Mouse (Mus musculus) gastrocnemius, postnatal 36 days (tissue): Measurements from ENCODE around the gene Dpp6. TPM values are rescaled to one million over a fixed set of nuclear protein-coding genes. Genes with fewer than 3 reads are reported as not detected.

Experiments used
- DNase-seq, 2 experiments: peaks; one replicate each; pipeline ENCODE4 v3.0.0; 2022
- intact Hi-C: fragments of 180-260 bp; cut with DNase I; formaldehyde crosslinking; loops from one replicate; pipeline ENCODE4 v1.15.1; 2025
- total RNA-seq, 2 experiments: library from RNA; stranded (reverse); gene quantifications; 2 replicates each; pipeline ENCODE4 v1.2.3; 2021

Dpp6 gene
- total RNA-seq, 2 experiments from 2014 or later = 0.36 to 0.52 TPM

DNA sequence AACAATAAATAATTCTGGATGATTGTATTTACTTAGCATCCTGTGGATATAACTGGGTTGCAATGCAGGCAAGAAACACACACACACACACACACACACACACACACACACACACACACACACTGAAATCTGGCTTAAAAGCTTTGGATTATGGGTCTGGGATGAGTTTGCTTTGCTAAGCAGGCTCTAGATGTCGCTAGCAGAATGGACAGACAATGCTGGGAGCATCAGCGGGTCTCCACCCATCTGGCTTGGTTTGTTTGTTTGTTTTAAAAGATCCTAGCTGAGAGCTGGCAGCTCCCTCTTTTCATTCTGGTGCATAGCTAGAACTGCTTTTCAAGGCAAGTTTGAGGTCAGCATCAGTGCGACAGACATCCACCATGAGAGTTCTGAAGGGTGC is 234.2 kb downstream of the Dpp6 start:
- intact Hi-C loops = no loop called here
- DNase-seq = no peak

DNA sequence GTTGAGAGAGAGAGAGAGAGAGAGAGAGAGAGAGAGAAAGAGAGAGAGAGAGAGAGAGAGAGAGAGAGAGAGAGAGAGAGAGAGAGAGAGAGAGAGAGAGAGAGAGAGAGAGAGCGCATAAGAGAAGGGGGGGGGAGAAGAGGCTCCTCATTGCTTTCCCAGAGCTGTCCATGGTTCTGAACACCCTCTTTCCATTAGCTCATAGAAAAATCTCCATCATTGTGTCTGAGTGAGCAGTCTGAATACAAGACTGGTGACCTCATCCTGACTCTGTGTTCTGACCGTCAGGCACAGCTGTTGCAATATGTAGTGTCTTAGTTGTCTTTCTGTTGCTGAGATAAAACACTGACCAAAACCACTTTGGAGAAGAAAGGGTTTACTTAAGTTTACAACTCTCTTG is 235.4 kb downstream of the Dpp6 start:
- DNase-seq = no peak
- intact Hi-C loops = no loop called here

DNA sequence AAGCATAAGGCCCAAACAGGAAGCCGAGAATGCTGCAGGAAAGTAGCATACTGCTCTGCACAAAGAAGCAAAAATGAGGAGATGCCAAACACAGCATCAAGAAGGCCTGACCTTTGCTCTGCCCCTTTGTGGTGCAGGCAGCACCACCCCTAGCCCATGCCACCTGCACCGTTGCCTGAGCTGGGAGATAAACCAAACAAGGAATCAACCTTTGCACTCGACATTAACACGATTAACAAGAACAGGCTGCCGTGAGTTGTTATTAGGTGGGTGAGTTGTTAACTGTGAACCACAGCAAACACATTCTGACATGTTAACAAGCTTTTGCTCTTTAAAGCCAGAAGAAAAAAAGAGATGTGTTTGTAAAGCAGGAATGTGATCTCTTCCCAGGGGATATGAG is 239.4 kb downstream of the Dpp6 start:
- intact Hi-C loops = no loop called here
- no peak for DNase-seq

DNA sequence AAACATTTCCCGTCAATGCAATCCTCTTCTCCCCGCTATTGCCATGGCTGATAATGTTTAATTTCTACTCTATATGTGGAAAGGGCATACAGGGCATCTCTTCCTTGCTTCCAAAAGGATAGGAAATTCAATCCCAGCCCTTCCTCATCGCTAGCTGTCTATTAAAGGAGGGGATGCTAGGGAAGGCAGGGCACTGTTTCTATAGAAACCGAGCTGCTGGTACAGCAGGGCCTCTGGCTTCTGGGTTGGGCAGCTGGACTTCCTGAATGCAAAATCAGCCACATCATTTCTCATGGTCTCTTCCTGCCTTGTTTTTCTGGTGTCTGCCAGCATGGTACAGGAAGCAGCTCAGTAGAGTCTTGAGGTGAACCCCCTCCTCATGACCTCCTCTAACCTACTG is 243.1 kb downstream of the Dpp6 start:
- intact Hi-C loops = no loop called here
- DNase-seq = no peak

DNA sequence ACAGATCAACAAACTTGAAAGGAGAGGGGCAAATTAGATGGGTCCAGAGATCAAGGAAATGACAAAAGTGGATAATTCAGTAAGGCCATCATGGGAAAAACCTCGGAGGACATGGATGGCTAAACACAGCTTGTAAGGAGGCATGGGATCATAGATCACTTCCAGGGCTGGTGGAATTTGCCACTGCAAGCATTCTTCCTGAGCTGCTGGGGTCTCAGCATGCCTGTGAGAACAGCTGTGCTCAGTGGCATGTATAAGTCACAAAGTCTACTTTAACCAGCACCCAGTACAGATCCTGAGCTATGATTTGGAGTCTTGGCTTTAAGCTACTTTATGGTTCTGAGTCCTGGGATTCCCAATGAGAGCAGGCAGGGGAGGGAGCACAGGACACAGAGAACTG is 246.9 kb downstream of the Dpp6 start:
- intact Hi-C loops = no loop called here
- DNase-seq = no peak

DNA sequence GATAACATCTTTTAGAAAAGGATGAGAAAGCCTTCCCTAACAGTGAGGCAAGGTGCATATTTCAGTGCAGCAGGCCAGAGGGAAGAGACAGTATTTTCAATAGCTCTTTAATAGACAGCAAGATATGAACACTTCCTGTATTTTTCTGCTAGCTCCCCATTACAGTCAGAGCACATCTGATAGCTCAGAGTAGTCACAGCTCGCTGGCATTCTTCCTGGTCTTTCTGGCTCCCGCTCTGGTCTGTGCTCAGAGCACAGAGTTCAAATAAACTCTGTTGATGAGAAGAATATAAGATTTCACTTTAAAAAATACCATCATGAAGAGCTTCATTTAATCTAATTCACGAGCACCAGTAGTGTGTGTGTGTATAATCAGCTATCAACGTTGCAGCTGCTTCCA is 249.8 kb downstream of the Dpp6 start:
- no peak for DNase-seq
- intact Hi-C loops = no loop called here

DNA sequence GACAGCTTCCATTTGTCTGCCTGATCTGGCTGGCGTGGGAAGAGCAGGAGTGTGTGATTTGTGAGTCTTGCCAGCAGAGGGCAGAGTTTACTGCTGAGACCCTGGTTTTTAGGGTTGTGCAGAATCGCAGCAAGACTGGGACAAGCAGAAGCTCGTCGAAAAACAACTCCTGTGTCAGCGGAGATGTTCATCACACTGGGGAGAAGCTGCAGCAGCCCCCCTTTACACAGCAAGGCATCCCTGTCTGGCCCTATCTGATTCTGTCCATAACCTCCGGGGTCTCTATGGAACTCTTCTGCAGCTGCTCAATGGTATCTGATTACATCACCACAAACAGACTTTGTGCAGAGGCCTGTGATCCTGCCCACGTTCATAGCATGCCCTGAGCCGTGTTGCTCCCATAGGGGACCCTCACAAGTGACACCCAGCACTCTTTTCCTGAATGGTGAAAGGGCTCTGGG is 258.2 kb downstream of the Dpp6 start:
- DNase-seq = no peak
- intact Hi-C loops = loop anchor here (5.0 kb wide), 1 partner anchor 342 kb away; no protein-coding TSS in a partner anchor

DNA sequence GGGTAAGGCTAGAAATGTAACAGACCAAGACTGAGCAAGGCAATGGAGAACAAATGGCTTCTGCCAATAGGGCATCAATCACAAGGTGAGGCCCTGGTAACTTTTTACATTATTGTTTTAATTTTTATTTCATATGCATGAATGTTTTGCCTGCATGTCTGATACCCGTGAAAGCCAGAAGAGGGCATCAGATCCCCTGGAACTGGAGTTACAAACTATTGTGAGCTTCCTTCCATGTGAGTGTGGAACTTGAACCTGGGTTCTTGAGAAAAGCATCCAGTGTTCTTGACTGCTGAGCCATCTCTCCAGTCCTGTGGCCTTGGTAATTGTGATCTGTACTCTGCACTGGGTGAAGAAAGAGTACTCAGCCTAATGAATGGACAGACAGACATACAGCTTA is 259.0 kb downstream of the Dpp6 start:
- intact Hi-C loops = loop anchor here (5.0 kb wide), 1 partner anchor 341 kb away; no protein-coding TSS in a partner anchor
- DNase-seq = no peak

DNA sequence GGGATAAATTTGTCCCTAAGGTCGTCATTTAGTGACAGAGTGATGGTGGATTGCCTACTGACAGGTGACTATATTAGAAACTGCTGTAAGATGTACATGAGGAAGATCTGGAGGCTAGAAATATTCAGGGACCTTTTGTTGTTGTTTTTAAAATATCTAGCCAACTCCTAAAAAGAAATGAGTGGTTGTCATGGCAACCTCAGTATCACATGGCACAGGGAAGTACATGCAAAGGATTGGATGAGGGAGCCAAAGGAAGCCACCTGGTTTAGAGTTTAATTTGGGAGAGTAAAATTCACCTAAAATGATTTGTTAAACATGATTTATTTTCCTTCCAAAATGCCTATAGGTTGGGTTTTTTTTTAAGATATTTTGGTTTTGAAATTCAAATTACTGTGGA is 260.8 kb downstream of the Dpp6 start:
- no peak for DNase-seq
- intact Hi-C loops = loop anchor here (5.0 kb wide), 1 partner anchor 339 kb away; no protein-coding TSS in a partner anchor

DNA sequence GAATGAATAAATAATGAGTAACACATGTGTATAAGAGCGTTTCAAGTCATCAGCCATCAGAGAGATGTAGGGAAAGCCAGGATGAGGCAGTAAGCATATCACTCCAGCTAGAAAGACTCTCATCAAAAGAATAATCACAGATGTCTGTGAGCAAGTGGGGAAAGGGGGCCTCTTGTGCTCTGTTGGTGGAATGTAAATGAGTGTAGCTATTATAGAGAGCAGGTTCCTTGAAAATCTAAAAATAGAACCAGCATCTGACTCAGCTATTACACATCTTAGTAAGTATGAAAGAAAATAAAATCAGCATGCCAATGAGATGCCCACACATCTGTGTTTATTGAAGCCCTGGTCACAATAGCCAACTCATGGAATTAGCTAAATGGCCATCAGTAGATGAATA is 264.3 kb downstream of the Dpp6 start:
- intact Hi-C loops = no loop called here
- no peak for DNase-seq

DNA sequence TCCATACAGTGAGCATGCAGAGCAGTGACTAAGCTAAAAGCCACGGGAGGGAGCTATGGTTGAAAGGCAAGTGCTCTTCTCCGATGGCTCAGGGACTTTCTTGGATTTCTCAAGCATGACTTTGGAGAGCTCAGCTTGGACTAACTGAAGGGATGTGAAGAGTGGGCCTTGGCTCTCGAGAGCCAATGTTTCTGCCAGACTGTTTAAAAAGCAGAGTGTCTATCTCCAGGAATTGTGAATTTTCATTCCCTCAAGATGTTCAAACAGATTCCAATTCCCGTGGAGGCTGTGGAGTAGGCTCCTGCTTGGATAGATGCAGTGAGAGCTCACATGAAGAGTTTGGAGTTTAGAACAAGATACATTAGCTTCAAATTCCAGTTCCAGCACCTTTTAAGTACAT is 266.8 kb downstream of the Dpp6 start:
- intact Hi-C loops = no loop called here
- DNase-seq = no peak

DNA sequence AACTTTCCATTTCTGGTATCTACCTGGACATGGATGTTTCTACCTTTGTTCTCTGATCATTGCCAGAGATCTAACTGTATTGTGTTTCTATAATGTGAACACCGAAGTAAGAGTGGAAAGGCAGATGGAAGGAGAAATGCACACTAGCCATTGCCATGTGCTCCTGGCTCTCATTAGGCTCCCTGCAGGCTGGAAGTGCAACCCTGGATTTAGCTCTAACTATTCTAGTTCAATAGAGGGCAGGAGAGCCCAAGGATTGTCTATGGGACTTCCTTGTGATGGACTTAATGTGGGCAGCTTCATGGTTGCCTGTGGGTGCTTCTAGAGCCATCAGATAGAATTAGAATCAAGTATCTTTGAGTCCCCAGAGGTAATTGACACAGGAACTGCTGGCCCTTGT is 291.2 kb downstream of the Dpp6 start:
- no peak for DNase-seq
- intact Hi-C loops = no loop called here

DNA sequence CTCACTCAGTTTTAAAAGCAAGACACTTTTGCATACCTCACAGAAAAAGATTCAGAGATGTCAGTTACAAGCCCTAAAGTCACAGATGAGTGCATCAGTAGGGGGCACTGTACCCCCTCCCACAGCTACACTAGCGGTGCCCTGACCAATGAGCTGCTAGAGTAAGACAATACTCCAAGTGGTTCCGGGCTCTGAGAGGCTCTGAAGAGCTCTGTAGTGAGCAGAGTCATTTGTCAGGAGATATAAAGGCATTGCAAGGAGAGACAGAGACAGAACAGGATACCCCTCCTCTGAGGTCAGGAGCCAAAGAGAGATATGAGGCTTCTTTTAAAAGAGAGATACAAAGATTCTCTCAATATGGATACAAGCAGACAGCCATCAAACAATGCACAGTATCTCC is 305.5 kb downstream of the Dpp6 start:
- no peak for DNase-seq
- intact Hi-C loops = no loop called here

DNA sequence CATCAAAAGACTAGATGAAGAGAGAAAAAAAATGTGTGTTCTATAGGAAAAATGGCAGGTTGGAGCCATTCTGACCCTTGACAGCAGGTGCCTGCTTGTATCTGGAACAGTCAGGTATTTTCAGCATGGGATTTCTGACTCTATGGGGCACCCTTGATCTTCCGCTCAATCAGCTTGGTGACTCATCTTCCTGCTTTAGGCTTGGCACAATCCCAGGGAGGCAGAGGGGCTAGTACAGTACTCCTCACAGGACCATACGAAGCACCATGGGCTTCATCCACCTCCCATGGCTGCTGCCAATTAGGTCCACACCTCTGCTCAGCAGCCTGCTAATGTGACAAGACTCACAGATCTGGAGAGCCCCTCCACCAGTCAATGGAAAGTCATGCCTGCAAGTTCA is 305.9 kb downstream of the Dpp6 start:
- intact Hi-C loops = no loop called here

DNA sequence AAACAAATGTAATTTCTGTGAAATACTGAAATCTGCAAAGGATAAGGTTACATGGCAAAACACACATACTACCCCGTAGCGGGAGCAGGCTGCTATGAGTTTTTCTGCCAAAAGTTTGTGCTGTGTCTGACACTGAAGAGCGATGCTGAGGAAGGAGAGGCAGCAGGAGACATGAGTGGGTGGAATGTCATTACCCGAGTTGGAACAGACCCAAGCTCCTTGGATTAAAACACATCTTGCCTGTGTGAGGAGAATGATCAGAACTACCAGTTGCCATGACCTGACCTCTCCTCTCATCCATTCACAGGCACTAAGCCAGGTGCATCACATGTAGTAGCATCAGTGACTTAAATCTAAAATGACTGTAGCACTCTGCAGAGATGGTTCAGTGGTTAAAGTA is 309.0 kb downstream of the Dpp6 start:
- intact Hi-C loops = no loop called here
- DNase-seq = no peak

More for the DNA sequence above, 305.9 kb downstream of the Dpp6 start:
- DNase-seq = no peak

DNA sequence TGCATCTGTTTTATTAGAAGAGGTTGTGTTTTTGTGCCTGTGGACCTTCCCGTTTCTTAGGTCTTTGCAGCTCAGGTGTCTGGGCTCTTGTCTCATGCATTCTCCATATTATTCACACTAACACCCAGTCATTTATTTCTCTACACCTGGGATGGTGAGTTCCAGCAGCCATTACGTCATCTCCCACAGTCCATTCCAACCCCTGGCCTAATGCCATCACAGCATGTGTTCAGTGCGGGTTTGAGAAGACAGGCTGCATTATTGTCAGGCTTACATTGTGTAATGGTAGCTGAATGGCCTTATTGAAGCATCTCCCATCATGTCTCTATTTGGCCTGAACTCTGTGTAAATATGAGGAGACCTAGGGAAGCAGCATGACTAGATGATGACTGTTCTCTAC is 316.2 kb downstream of the Dpp6 start:
- no peak for DNase-seq
- intact Hi-C loops = no loop called here

DNA sequence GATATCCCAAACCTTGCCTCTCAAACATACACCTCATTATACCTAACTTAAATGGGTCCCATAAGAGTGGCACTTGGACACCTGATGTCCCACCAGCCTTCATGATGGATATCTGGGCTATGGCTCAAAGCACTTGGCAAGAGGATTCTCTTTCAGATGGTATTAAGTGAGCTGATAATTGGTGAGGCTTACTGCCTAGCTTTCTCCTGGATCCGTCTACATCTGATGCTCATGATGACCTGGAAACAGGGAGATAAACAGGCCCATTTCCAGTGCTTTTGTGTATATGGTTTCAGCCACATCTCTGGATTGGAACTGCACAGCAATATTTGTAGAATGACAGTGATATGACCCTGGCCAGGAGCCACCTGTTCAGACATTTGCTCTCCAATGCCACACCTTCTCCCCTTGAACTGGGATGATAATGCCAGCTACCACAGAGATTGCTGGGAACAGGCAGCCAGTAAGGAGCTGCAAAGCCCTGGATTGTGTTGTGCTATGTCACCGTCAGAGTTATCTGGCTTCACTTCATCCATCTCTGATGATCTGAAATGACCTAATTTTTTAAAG is 317.5 kb downstream of the Dpp6 start:
- intact Hi-C loops = no loop called here
- no peak for DNase-seq

DNA sequence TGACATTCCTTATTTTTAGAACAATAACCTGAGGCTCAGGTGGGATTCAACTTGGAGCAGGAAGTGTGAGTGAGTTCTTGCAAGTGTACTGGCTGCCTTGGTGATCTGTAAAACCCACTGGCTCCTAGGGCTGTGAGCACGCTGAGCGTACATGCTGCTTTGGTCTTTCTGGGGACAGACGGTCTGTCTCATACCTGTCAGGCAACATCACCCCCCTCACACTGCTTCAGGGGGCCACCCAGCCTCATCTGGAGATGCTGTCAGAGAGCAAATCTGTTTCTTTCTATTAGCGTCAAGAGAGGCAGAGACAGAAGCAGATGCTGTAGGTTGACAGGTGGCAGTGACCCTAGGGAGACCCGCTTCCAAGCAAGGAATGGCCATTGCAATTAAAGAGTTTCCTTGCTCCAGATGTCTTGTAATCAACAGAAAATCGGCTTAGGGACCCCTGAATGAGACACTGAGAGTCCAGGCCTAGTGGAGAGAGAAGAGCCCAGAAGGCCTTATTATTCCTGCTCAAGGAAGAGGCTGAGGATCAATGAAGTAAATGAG is 330.5 kb downstream of the Dpp6 start:
- no peak for DNase-seq
- intact Hi-C loops = no loop called here

DNA sequence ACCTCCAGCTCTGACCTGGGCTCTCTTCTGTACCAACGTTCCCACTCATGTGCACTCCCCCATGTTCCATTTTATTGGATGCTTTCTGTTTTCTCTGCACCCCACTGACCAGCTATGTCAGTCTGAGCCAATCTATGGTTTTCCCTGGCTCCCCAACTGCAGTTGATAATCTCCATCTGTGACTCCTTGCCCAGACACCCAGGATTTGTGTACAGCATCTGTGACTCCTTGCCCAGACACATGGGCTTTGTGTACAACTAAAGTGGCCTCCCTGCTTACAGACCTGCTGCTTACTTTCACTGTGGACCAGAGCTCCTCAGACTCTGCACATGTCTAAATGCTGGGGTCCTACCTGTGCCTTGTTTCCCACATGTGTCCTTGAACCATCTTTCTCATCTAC is 334.0 kb downstream of the Dpp6 start:
- intact Hi-C loops = no loop called here
- no peak for DNase-seq

DNA sequence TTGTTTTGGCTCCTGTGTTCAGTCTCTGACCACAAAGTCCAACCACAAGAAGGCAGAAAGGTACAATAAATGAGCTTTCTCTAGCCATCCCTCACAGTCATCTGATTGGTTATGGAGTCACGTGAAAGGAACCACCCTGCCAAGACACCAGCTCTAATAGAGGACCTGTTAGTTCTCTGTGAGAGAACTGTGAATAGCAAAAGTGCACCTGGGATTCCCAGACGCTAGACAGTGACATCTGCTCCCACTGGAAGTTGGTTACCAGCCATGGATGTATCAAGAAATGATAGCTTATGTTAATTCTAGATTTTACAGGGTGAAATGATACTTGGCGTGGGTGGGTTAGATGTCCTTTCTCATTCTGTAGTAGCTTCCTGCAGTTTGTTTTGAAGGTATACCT is 338.7 kb downstream of the Dpp6 start:
- DNase-seq = no peak
- intact Hi-C loops = no loop called here

DNA sequence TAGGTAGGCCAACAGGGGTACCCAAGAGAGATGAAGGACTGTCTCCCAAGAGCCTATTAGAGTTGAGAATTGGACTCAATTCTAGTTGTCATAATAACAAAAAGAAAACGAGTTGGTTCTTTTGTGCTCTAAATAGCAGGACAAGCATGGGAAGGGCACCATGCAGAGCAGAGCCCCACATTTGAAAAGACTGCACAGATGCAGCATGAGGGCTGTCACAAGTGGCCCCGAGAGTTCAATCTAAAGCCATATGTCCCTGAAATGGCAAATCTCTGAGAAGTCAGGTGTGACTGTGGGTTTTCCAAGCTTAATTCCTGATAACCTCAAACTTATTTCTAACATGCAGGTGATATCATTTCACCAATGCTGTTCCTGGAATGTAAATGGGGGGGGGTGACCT is 339.4 kb downstream of the Dpp6 start:
- DNase-seq = no peak
- intact Hi-C loops = no loop called here

DNA sequence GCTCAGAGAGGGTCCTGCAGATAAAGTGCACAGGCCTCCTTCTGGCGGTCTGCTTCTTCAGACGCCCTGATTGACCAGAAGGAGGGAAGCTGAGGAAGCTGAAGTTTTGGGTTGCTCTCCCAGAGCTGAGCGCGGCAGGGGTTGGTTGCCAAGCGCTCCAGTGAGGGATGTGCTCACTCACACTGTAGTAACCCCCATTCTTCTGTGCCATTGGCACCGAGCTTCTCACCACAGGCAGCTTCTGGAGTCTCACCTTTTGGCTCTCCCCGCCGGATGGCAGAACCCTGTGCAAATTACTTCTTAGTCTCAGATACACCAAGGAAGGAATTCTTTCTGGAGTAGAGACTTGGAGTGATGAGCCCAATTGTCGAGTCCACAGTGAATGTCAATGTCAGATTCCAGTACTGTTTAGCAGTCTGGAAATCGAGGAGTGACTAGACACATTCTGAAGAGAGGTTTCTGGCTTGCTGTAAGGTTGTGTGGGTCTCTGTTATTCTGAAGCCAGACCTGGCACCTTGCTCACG is 344.2 kb downstream of the Dpp6 start:
- intact Hi-C loops = no loop called here
- DNase-seq = no peak

DNA sequence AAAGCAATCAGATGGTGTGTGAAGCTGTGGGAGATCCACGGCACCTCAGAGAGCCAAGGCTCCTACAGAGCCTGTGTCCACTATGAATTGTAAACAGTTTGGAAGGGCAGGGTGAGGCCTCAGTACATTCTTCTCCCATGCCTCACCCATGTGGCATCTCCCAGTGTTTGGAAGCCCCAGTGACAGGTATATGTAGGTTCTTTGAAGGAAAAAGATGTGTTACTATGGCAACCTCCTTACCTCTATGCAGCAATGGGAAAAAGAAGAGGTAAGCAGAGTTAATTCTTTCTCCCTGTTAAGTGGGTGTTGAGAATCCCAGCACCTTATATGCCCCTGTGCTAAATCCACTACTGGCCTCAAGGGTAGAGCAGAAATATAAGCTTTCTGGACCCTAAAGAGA is 351.5 kb downstream of the Dpp6 start:
- no peak for DNase-seq
- intact Hi-C loops = no loop called here
